Mouse (Mus musculus) thymus, adult 2 months (tissue): ENCODE results near the gene Sdk2. TPM values are rescaled to one million over a fixed set of nuclear protein-coding genes. Genes with fewer than 3 reads are reported as not detected.

Source experiments
- DNase-seq: peaks from one replicate; pipeline ENCODE4 v3.0.0; 2021
- H3K27ac ChIP-seq: fragments of 200-500 bp; 2 replicates; pipeline ENCODE4 v1.5.1; 2012; ENCODE audit warnings: low read length, control low read depth; ENCODE audit not compliant: control insufficient read depth, insufficient read depth
- H3K27me3 ChIP-seq: fragments of 200-500 bp; 2 replicates; pipeline ENCODE4 v1.6.1; 2012; ENCODE audit warnings: mild to moderate bottlenecking, low read length, moderate library complexity, mixed read lengths; ENCODE audit not compliant: control insufficient read depth, insufficient read depth
- H3K36me3 ChIP-seq: fragments of 200-500 bp; 2 replicates; pipeline ENCODE4 v1.6.1; 2012; ENCODE audit warnings: mild to moderate bottlenecking, low read length, moderate library complexity; ENCODE audit not compliant: control insufficient read depth, insufficient read depth
- H3K4me1 ChIP-seq: fragments of 200-500 bp; replicated peaks from 2 replicates; pipeline ENCODE4 v1.6.1; 2012; ENCODE audit warnings: low read length; ENCODE audit not compliant: control insufficient read depth, insufficient read depth
- H3K4me3 ChIP-seq: fragments of 200-500 bp; 2 replicates; pipeline ENCODE4 v1.5.1; 2012; ENCODE audit warnings: mild to moderate bottlenecking, low read length, control low read depth, moderate library complexity; ENCODE audit not compliant: control insufficient read depth, insufficient read depth
- CTCF ChIP-seq: fragments of 200-500 bp; IDR thresholded peaks from 2 replicates; pipeline ENCODE4 v1.5.1; 2012; ENCODE audit warnings: mild to moderate bottlenecking, control low read depth, low read length, moderate library complexity, borderline replicate concordance; ENCODE audit not compliant: control insufficient read depth, poor library complexity, insufficient read depth; ENCODE audit errors: extremely low read depth
- POLR2A ChIP-seq: fragments of 200-500 bp; IDR thresholded peaks from 2 replicates; pipeline ENCODE4 v1.6.1; 2012; ENCODE audit warnings: mild to moderate bottlenecking, low read length, control low read depth, moderate library complexity; ENCODE audit not compliant: control insufficient read depth, poor library complexity, insufficient read depth; ENCODE audit errors: extremely low read depth
- WGBS: fragments of 180-500 bp; shearing (Covaris S2); methylation state at CpG from one replicate; pipeline ENCODE4 v1.1.7; 2018; 5-methylcytosine and 5-hydroxymethylcytosine counted together
- polyA plus RNA-seq: library from polyadenylated mRNA; depleted of rRNA; stranded (reverse); fragments of >200 nt; gene quantifications from 2 replicates; pipeline ENCODE4 v1.2.3, GENCODE M21; 2012

The Sdk2 gene
- polyA plus RNA-seq, 1 experiment, result 1.4 TPM

GRCm38 (mm10) chr11:114004651-114005050, 62.2 kb downstream of the Sdk2 start:
- WGBS, result 90% methylated on average over 7 of the region's 7 CpGs
- no peaks in the 10 kb centered on the region for H3K4me1 ChIP-seq
- no peaks in the 10 kb centered on the region for H3K27me3 ChIP-seq
- no peak overlapping the region for H3K4me3 ChIP-seq
- H3K36me3 ChIP-seq, result no peaks in the 10 kb centered on the region
- no peak for DNase-seq
- no peak overlapping the region for H3K27ac ChIP-seq
- no peak for TF ChIP-seq CTCF
- TF ChIP-seq POLR2A, result no peak

GRCm38 (mm10) chr11:114003195-114003594, 63.7 kb downstream of the Sdk2 start:
- no peaks in the 10 kb centered on the region for H3K27me3 ChIP-seq
- H3K36me3 ChIP-seq, result no peaks in the 10 kb centered on the region
- no peak overlapping the region for H3K27ac ChIP-seq
- no peak overlapping the region for H3K4me3 ChIP-seq
- TF ChIP-seq CTCF (no peak), POLR2A (no peak)
- WGBS, result 83% methylated on average over 3 of the region's 3 CpGs
- no peaks in the 10 kb centered on the region for H3K4me1 ChIP-seq
- DNase-seq, result no peak

- no peak overlapping the region for H3K27ac ChIP-seq
- no peak for TF ChIP-seq POLR2A
- TF ChIP-seq CTCF, result no peak
- WGBS, result 71% methylated on average over 6 of the region's 6 CpGs
- H3K27me3 ChIP-seq, result no peaks in the 10 kb centered on the region
- H3K4me3 ChIP-seq, result no peak overlapping the region
- H3K4me1 ChIP-seq, result no peaks in the 10 kb centered on the region
- H3K36me3 ChIP-seq, result no peaks in the 10 kb centered on the region
- no peak for DNase-seq
Observed at GRCm38 (mm10) chr11:114000051-114000450, 66.8 kb downstream of the Sdk2 start.

- no peak for TF ChIP-seq POLR2A
- TF ChIP-seq CTCF, result no peak
- H3K27me3 ChIP-seq, result no peaks in the 10 kb centered on the region
- H3K36me3 ChIP-seq, result no peaks in the 10 kb centered on the region
- no peaks in the 10 kb centered on the region for H3K4me1 ChIP-seq
- no peak for DNase-seq
- WGBS, result 96% methylated on average over 3 of the region's 3 CpGs
- no peak overlapping the region for H3K27ac ChIP-seq
- no peak overlapping the region for H3K4me3 ChIP-seq
Observed at GRCm38 (mm10) chr11:113998702-113999101, 68.1 kb downstream of the Sdk2 start.

GRCm38 (mm10) chr11:113993921-113994320, 72.9 kb downstream of the Sdk2 start:
- DNase-seq, result no peak
- TF ChIP-seq CTCF (no peak), POLR2A (no peak)

GRCm38 (mm10) chr11:113992894-113993293, 74.0 kb downstream of the Sdk2 start:
- H3K36me3 ChIP-seq, result no peaks in the 10 kb centered on the region
- no peak overlapping the region for H3K4me3 ChIP-seq
- 87% methylated on average over 10 of the region's 10 CpGs for WGBS
- no peaks in the 10 kb centered on the region for H3K4me1 ChIP-seq
- TF ChIP-seq CTCF, result no peak
- TF ChIP-seq POLR2A, result no peak
- no peak for DNase-seq
- H3K27ac ChIP-seq, result no peak overlapping the region
- H3K27me3 ChIP-seq, result no peaks in the 10 kb centered on the region

More at GRCm38 (mm10) chr11:113993921-113994320, 72.9 kb downstream of the Sdk2 start:
- H3K27ac ChIP-seq, result no peak overlapping the region
- no peaks in the 10 kb centered on the region for H3K4me1 ChIP-seq
- H3K27me3 ChIP-seq, result no peaks in the 10 kb centered on the region
- WGBS, result 96% methylated on average over 6 of the region's 6 CpGs
- no peaks in the 10 kb centered on the region for H3K36me3 ChIP-seq
- no peak overlapping the region for H3K4me3 ChIP-seq

GRCm38 (mm10) chr11:113991886-113992285, 75.0 kb downstream of the Sdk2 start:
- Histone ChIP-seq H3K36me3 (no peaks in the 10 kb centered on the region), H3K4me3 (no peak overlapping the region), H3K4me1 (no peaks in the 10 kb centered on the region), H3K27me3 (no peaks in the 10 kb centered on the region), H3K27ac (no peak overlapping the region)
- 86% methylated on average over 8 of the region's 8 CpGs for WGBS
- TF ChIP-seq POLR2A (no peak), CTCF (no peak)
- no peak for DNase-seq
